Mouse (Mus musculus): ENCODE data around the gene Gm1113. TPM values are rescaled to one million over a fixed set of nuclear protein-coding genes. Genes with fewer than 3 reads are reported as not detected.

Gm1113 gene
- polyA plus RNA-seq, 1 experiment from 2014 or later, result not detected

- no peaks in the 10 kb centered on the region for H3K27me3 ChIP-seq
- no peak for ATAC-seq (ENCODE audit: insufficient number of reproducible peaks, insufficient read depth, low FRiP score, low TSS enrichment, low read depth)
- no peak overlapping the region for H3K4me2 ChIP-seq
- no peak overlapping the region for H3K27ac ChIP-seq
- H3K36me3 ChIP-seq, result no peaks in the 10 kb centered on the region
- peaks cover under 1% of the 10 kb centered on the region; the same call in 1 of the 2 replicates for H3K4me1 ChIP-seq
- H3K9ac ChIP-seq, result no peak overlapping the region
- 81% methylated on average over 14 of the region's 14 CpGs for WGBS
- no peaks in the 10 kb centered on the region for H3K9me3 ChIP-seq
- no peak overlapping the region for H3K4me3 ChIP-seq
These were observed 25.2 kb upstream of the Gm1113 start for GRCm38 (mm10) chr9:35543099-35543860.

GRCm38 (mm10) chr9:35541941-35542340, 23.9 kb upstream of the Gm1113 start:
- no peaks in the 10 kb centered on the region for H3K9me3 ChIP-seq

GRCm38 (mm10) chr9:35541488-35541887, 23.4 kb upstream of the Gm1113 start:
- H3K9ac ChIP-seq, result no peak overlapping the region
- no peak overlapping the region for H3K4me2 ChIP-seq
- H3K27me3 ChIP-seq, result no peaks in the 10 kb centered on the region
- no peaks in the 10 kb centered on the region for H3K9me3 ChIP-seq
- no peak overlapping the region for H3K27ac ChIP-seq
- H3K36me3 ChIP-seq, result no peaks in the 10 kb centered on the region
- peak; percentile 80; the same call in 1 of the 2 replicates for ATAC-seq (ENCODE audit: insufficient number of reproducible peaks, insufficient read depth, low FRiP score, low TSS enrichment, low read depth)
- no peak overlapping the region for H3K4me3 ChIP-seq
- H3K4me1 ChIP-seq, result peaks cover 5% of the 10 kb centered on the region; the same call in 1 of the 2 replicates
- 5% methylated on average over 6 of the region's 6 CpGs for WGBS

More at GRCm38 (mm10) chr9:35541941-35542340, 23.9 kb upstream of the Gm1113 start:
- WGBS, result 67% methylated on average over 6 of the region's 6 CpGs
- Histone ChIP-seq H3K27ac (no peak overlapping the region), H3K9ac (no peak overlapping the region), H3K4me1 (peaks cover 5% of the 10 kb centered on the region; the same call in 1 of the 2 replicates), H3K4me2 (no peak overlapping the region), H3K36me3 (no peaks in the 10 kb centered on the region), H3K4me3 (no peak overlapping the region), H3K27me3 (no peaks in the 10 kb centered on the region)
- ATAC-seq (ENCODE audit: insufficient number of reproducible peaks, insufficient read depth, low FRiP score, low TSS enrichment, low read depth), result no peak

- no peak for ATAC-seq (ENCODE audit: insufficient number of reproducible peaks, insufficient read depth, low FRiP score, low TSS enrichment, low read depth)
- H3K4me3 ChIP-seq, result no peak overlapping the region
- no peak overlapping the region for H3K27ac ChIP-seq
These were observed 23.0 kb upstream of the Gm1113 start for GRCm38 (mm10) chr9:35541024-35541423.

GRCm38 (mm10) chr9:35539001-35539750, 21.1 kb upstream of the Gm1113 start:
- Histone ChIP-seq H3K4me2 (no peak overlapping the region), H3K36me3 (no peaks in the 10 kb centered on the region), H3K27ac (no peak overlapping the region), H3K9me3 (no peaks in the 10 kb centered on the region), H3K4me3 (no peak overlapping the region), H3K9ac (no peak overlapping the region), H3K4me1 (peaks cover 11% of the 10 kb centered on the region), H3K27me3 (no peaks in the 10 kb centered on the region)
- WGBS, result 83% methylated on average over 13 of the region's 13 CpGs
- ATAC-seq (ENCODE audit: insufficient number of reproducible peaks, insufficient read depth, low FRiP score, low TSS enrichment, low read depth), result no peak

More at GRCm38 (mm10) chr9:35541024-35541423, 23.0 kb upstream of the Gm1113 start:
- WGBS, result 71% methylated on average over 5 of the region's 5 CpGs
- no peak overlapping the region for H3K4me2 ChIP-seq
- peaks cover 5% of the 10 kb centered on the region; the same call in 1 of the 2 replicates for H3K4me1 ChIP-seq
- no peak overlapping the region for H3K9ac ChIP-seq
- no peaks in the 10 kb centered on the region for H3K36me3 ChIP-seq
- no peaks in the 10 kb centered on the region for H3K27me3 ChIP-seq
- no peaks in the 10 kb centered on the region for H3K9me3 ChIP-seq

- no peak for ATAC-seq (ENCODE audit: insufficient number of reproducible peaks, insufficient read depth, low FRiP score, low TSS enrichment, low read depth)
- Histone ChIP-seq H3K4me1 (peaks cover 18% of the 10 kb centered on the region), H3K9me3 (no peaks in the 10 kb centered on the region), H3K27ac (no peak overlapping the region), H3K27me3 (no peaks in the 10 kb centered on the region), H3K4me3 (no peak overlapping the region), H3K9ac (no peak overlapping the region), H3K36me3 (no peaks in the 10 kb centered on the region), H3K4me2 (no peak overlapping the region)
- WGBS, result 61% methylated on average over 4 of the region's 4 CpGs
These were observed 17.8 kb upstream of the Gm1113 start for GRCm38 (mm10) chr9:35535876-35536275.

GRCm38 (mm10) chr9:35535110-35535509, 17.0 kb upstream of the Gm1113 start:
- ATAC-seq (ENCODE audit: insufficient number of reproducible peaks, insufficient read depth, low FRiP score, low TSS enrichment, low read depth), result peak; percentile 76
- Histone ChIP-seq H3K4me3 (no peak overlapping the region), H3K27ac (no peak overlapping the region), H3K36me3 (no peaks in the 10 kb centered on the region), H3K9me3 (no peaks in the 10 kb centered on the region), H3K9ac (no peak overlapping the region), H3K4me1 (peaks cover 25% of the 10 kb centered on the region), H3K4me2 (no peak overlapping the region), H3K27me3 (no peaks in the 10 kb centered on the region)
- 9% methylated on average over 2 of the region's 2 CpGs for WGBS

GRCm38 (mm10) chr9:35533266-35533665, 15.2 kb upstream of the Gm1113 start:
- peaks cover 38% of the 10 kb centered on the region for H3K4me1 ChIP-seq
- no peaks in the 10 kb centered on the region for H3K36me3 ChIP-seq
- H3K4me2 ChIP-seq, result no peak overlapping the region
- WGBS, result 71% methylated on average over 9 of the region's 9 CpGs
- ATAC-seq (ENCODE audit: insufficient number of reproducible peaks, insufficient read depth, low FRiP score, low TSS enrichment, low read depth), result no peak
- H3K27ac ChIP-seq, result no peak overlapping the region
- H3K4me3 ChIP-seq, result no peak overlapping the region
- H3K27me3 ChIP-seq, result no peaks in the 10 kb centered on the region
- no peaks in the 10 kb centered on the region for H3K9me3 ChIP-seq
- H3K9ac ChIP-seq, result no peak overlapping the region

GRCm38 (mm10) chr9:35529796-35530195, 11.7 kb upstream of the Gm1113 start:
- Histone ChIP-seq H3K4me3 (no peak overlapping the region), H3K27ac (peak overlapping the region; percentile 64), H3K27me3 (no peaks in the 10 kb centered on the region), H3K4me2 (peak overlapping the region; percentile 23; the same call in 1 of the 2 replicates), H3K36me3 (no peaks in the 10 kb centered on the region), H3K9ac (no peak overlapping the region), H3K9me3 (no peaks in the 10 kb centered on the region), H3K4me1 (peaks cover 33% of the 10 kb centered on the region)
- WGBS, result 16% methylated on average over 1 of the region's 1 CpGs
- ATAC-seq (ENCODE audit: insufficient number of reproducible peaks, insufficient read depth, low FRiP score, low TSS enrichment, low read depth), result no peak

- Histone ChIP-seq H3K9me3 (no peaks in the 10 kb centered on the region), H3K27ac (peak overlapping the region; percentile 71), H3K9ac (no peak overlapping the region), H3K4me3 (no peak overlapping the region), H3K4me1 (peaks cover 39% of the 10 kb centered on the region), H3K36me3 (no peaks in the 10 kb centered on the region), H3K4me2 (no peak overlapping the region), H3K27me3 (no peaks in the 10 kb centered on the region)
- 32% methylated on average over 3 of the region's 3 CpGs for WGBS
- ATAC-seq (ENCODE audit: insufficient number of reproducible peaks, insufficient read depth, low FRiP score, low TSS enrichment, low read depth), result no peak
These were observed 11.1 kb upstream of the Gm1113 start for GRCm38 (mm10) chr9:35529141-35529540.

- peak; percentile 79 for ATAC-seq (ENCODE audit: insufficient number of reproducible peaks, insufficient read depth, low FRiP score, low TSS enrichment, low read depth)
- no peaks in the 10 kb centered on the region for H3K9me3 ChIP-seq
- peaks cover 35% of the 10 kb centered on the region for H3K4me1 ChIP-seq
- no peaks in the 10 kb centered on the region for H3K27me3 ChIP-seq
- no peaks in the 10 kb centered on the region for H3K36me3 ChIP-seq
- H3K27ac ChIP-seq, result peak overlapping the region; percentile 88
- 27% methylated on average over 7 of the region's 7 CpGs for WGBS
- no peak overlapping the region for H3K9ac ChIP-seq
- H3K4me3 ChIP-seq, result no peak overlapping the region
- H3K4me2 ChIP-seq, result peak overlapping the region; percentile 36; the same call in 1 of the 2 replicates
These were observed 5.9 kb upstream of the Gm1113 start for GRCm38 (mm10) chr9:35523941-35524411.

Data from embryonic facial prominence, embryonic 13.5 days (tissue).